Mouse (Mus musculus) bone marrow, adult 2 months (tissue): ENCODE measurements around the gene Itpripl2.

Source experiments
- CTCF ChIP-seq: fragments of 200-500 bp; IDR thresholded peaks from 2 replicates; pipeline ENCODE4 v1.5.1; 2011; ENCODE audit warnings: low read length, control low read depth; ENCODE audit not compliant: control insufficient read depth, insufficient read depth
- POLR2A ChIP-seq: fragments of 200-500 bp; IDR thresholded peaks from 2 replicates; pipeline ENCODE4 v1.6.1; 2011; ENCODE audit warnings: low read depth, mild to moderate bottlenecking, control low read depth, low read length, borderline replicate concordance; ENCODE audit not compliant: control insufficient read depth

GRCm38 (mm10) chr7:118481047-118481810 lies 10.5 kb downstream of the Itpripl2 start:
- TF ChIP-seq POLR2A = no peak
- TF ChIP-seq CTCF = no peak
